Mouse (Mus musculus): ENCODE results near the gene Zfp260. TPM values are rescaled to one million over a fixed set of nuclear protein-coding genes. Genes with fewer than 3 reads are reported as not detected.

Gene Zfp260
- polyA plus RNA-seq, 1 experiment from 2014 or later = 79.5 TPM

- H3K4me3 ChIP-seq (ENCODE audit: low read depth, low read length) = no peak overlapping the region
- WGBS = 97% methylated on average over 5 of the region's 5 CpGs
- no peak overlapping the region for H3K9ac ChIP-seq (ENCODE audit: low read depth, low read length)
- peaks cover 12% of the 10 kb centered on the region for H3K36me3 ChIP-seq (ENCODE audit: control insufficient read depth, insufficient read depth, low read length)
- no peak overlapping the region for H3K4me2 ChIP-seq (ENCODE audit: low read length)
- no peak for ATAC-seq
- H3K27ac ChIP-seq (ENCODE audit: low read length) = no peak overlapping the region
- peaks cover 24% of the 10 kb centered on the region for H3K9me3 ChIP-seq (replicated peaks; ENCODE audit: control insufficient read depth, low read length, poor library complexity, severe bottlenecking)
- H3K27me3 ChIP-seq (ENCODE audit: control insufficient read depth, insufficient read depth, low read depth, low read length) = no peaks in the 10 kb centered on the region
- peaks cover 4% of the 10 kb centered on the region; the same call in 1 of the 2 replicates for H3K4me1 ChIP-seq (ENCODE audit: control insufficient read depth, insufficient read depth, low read length)
Measured at GRCm38 (mm10) chr7:30147011-30147410, 52.4 kb downstream of the Zfp260 start.

GRCm38 (mm10) chr7:30154040-30154439 lies 59.5 kb downstream of the Zfp260 start:
- peaks cover 53% of the 10 kb centered on the region for H3K36me3 ChIP-seq (ENCODE audit: control insufficient read depth, insufficient read depth, low read length)
- no peak overlapping the region for H3K4me3 ChIP-seq (ENCODE audit: low read depth, low read length)
- H3K9me3 ChIP-seq (replicated peaks; ENCODE audit: control insufficient read depth, low read length, poor library complexity, severe bottlenecking) = peaks cover 48% of the 10 kb centered on the region
- H3K27ac ChIP-seq (ENCODE audit: low read length) = no peak overlapping the region
- WGBS = 97% methylated on average over 1 of the region's 1 CpGs
- no peak overlapping the region for H3K9ac ChIP-seq (ENCODE audit: low read depth, low read length)
- ATAC-seq = no peak
- no peaks in the 10 kb centered on the region for H3K4me1 ChIP-seq (ENCODE audit: control insufficient read depth, insufficient read depth, low read length)
- H3K27me3 ChIP-seq (ENCODE audit: control insufficient read depth, insufficient read depth, low read depth, low read length) = no peaks in the 10 kb centered on the region
- H3K4me2 ChIP-seq (ENCODE audit: low read length) = no peak overlapping the region

GRCm38 (mm10) chr7:30155507-30155906 lies 60.9 kb downstream of the Zfp260 start:
- no peak overlapping the region for H3K9ac ChIP-seq (ENCODE audit: low read depth, low read length)
- H3K36me3 ChIP-seq (ENCODE audit: control insufficient read depth, insufficient read depth, low read length) = peaks cover 61% of the 10 kb centered on the region
- H3K4me1 ChIP-seq (ENCODE audit: control insufficient read depth, insufficient read depth, low read length) = no peaks in the 10 kb centered on the region
- no peak for ATAC-seq
- peaks cover 48% of the 10 kb centered on the region for H3K9me3 ChIP-seq (replicated peaks; ENCODE audit: control insufficient read depth, low read length, poor library complexity, severe bottlenecking)
- H3K4me2 ChIP-seq (ENCODE audit: low read length) = no peak overlapping the region
- H3K4me3 ChIP-seq (ENCODE audit: low read depth, low read length) = no peak overlapping the region
- no peak overlapping the region for H3K27ac ChIP-seq (ENCODE audit: low read length)
- H3K27me3 ChIP-seq (ENCODE audit: control insufficient read depth, insufficient read depth, low read depth, low read length) = no peaks in the 10 kb centered on the region
- 95% methylated on average over 3 of the region's 3 CpGs for WGBS

Small RNA genes within 50 kb of the gene (microRNA-seq; reads per million reads assigned to microRNA genes)
- not detected for gene Gm23368

Other genes with a start within 250 kb of the Zfp260 start
- gene Zfp940, start 241.1 kb upstream of the Zfp260 start, polyA plus RNA-seq (2015; fragmentation: Nextera tagmentation; extraction: Ambion mirVana) = 17.4 and 17.9 TPM in 2 replicates
- gene Zfp420, start 234.8 kb upstream of the Zfp260 start, polyA plus RNA-seq (2015; fragmentation: Nextera tagmentation; extraction: Ambion mirVana) = 23.7 and 26.7 TPM in 2 replicates
- 14.0 and 14.7 TPM in 2 replicates for gene Zfp27, start 188.2 kb upstream of the Zfp260 start, polyA plus RNA-seq (2015; fragmentation: Nextera tagmentation; extraction: Ambion mirVana)
- 7.4 and 7.7 TPM in 2 replicates for gene Zfp383, start 186.6 kb upstream of the Zfp260 start, polyA plus RNA-seq (2015; fragmentation: Nextera tagmentation; extraction: Ambion mirVana)
- 24.4 and 26.7 TPM in 2 replicates for gene Zfp74, start 140.7 kb upstream of the Zfp260 start, polyA plus RNA-seq (2015; fragmentation: Nextera tagmentation; extraction: Ambion mirVana)
- gene Zfp568, start 110.8 kb upstream of the Zfp260 start, polyA plus RNA-seq (2015; fragmentation: Nextera tagmentation; extraction: Ambion mirVana) = 3.4 and 4.3 TPM in 2 replicates
- 13.4 and 13.7 TPM in 2 replicates for gene Zfp14, start 43.4 kb upstream of the Zfp260 start, polyA plus RNA-seq (2015; fragmentation: Nextera tagmentation; extraction: Ambion mirVana)
- gene Zfp82, start 21.9 kb upstream of the Zfp260 start, polyA plus RNA-seq (2015; fragmentation: Nextera tagmentation; extraction: Ambion mirVana) = 10.2 and 13.4 TPM in 2 replicates
- gene Gm26920, start 4.4 kb upstream of the Zfp260 start, polyA plus RNA-seq (2015; fragmentation: Nextera tagmentation; extraction: Ambion mirVana) = 2.0 and 3.2 TPM in 2 replicates
- 18.1 and 18.7 TPM in 2 replicates for gene Zfp566, start 4.2 kb upstream of the Zfp260 start, polyA plus RNA-seq (2015; fragmentation: Nextera tagmentation; extraction: Ambion mirVana)
- gene Zfp382, start 27.2 kb downstream of the Zfp260 start, polyA plus RNA-seq (2015; fragmentation: Nextera tagmentation; extraction: Ambion mirVana) = 24.5 and 26.6 TPM in 2 replicates
- 10.8 and 13.4 TPM in 2 replicates for gene Zfp146, start 75.0 kb downstream of the Zfp260 start, polyA plus RNA-seq (2015; fragmentation: Nextera tagmentation; extraction: Ambion mirVana)
- gene Cox7a1, start 89.4 kb downstream of the Zfp260 start, polyA plus RNA-seq (2015; fragmentation: Nextera tagmentation; extraction: Ambion mirVana) = 5.9 and 8.5 TPM in 2 replicates
- 64.8 and 65.3 TPM in 2 replicates for gene Capns1, start 104.0 kb downstream of the Zfp260 start, polyA plus RNA-seq (2015; fragmentation: Nextera tagmentation; extraction: Ambion mirVana)
- 158 and 166 TPM in 2 replicates for gene Polr2i, start 137.2 kb downstream of the Zfp260 start, polyA plus RNA-seq (2015; fragmentation: Nextera tagmentation; extraction: Ambion mirVana)
- 436 and 442 TPM in 2 replicates for gene Tbcb, start 137.5 kb downstream of the Zfp260 start, polyA plus RNA-seq (2015; fragmentation: Nextera tagmentation; extraction: Ambion mirVana)
- gene Ovol3, start 140.9 kb downstream of the Zfp260 start, polyA plus RNA-seq (2015; fragmentation: Nextera tagmentation; extraction: Ambion mirVana) = not detected in 2 replicates
- 0.51 and 1.3 TPM in 2 replicates for gene Thap8, start 185.3 kb downstream of the Zfp260 start, polyA plus RNA-seq (2015; fragmentation: Nextera tagmentation; extraction: Ambion mirVana)
- gene Wdr62, start 185.6 kb downstream of the Zfp260 start, polyA plus RNA-seq (2015; fragmentation: Nextera tagmentation; extraction: Ambion mirVana) = 3.8 and 4.0 TPM in 2 replicates
- 100 and 124 TPM in 2 replicates for gene Clip3, start 197.0 kb downstream of the Zfp260 start, polyA plus RNA-seq (2015; fragmentation: Nextera tagmentation; extraction: Ambion mirVana)
- 120 and 127 TPM in 2 replicates for gene Alkbh6, start 213.9 kb downstream of the Zfp260 start, polyA plus RNA-seq (2015; fragmentation: Nextera tagmentation; extraction: Ambion mirVana)
- gene Syne4, start 220.0 kb downstream of the Zfp260 start, polyA plus RNA-seq (2015; fragmentation: Nextera tagmentation; extraction: Ambion mirVana) = 13.4 and 16.0 TPM in 2 replicates
- gene E130208F15Rik, start 227.0 kb downstream of the Zfp260 start, polyA plus RNA-seq (2015; fragmentation: Nextera tagmentation; extraction: Ambion mirVana) = not detected in 2 replicates
- 15.2 and 16.9 TPM in 2 replicates for gene Sdhaf1, start 229.1 kb downstream of the Zfp260 start, polyA plus RNA-seq (2015; fragmentation: Nextera tagmentation; extraction: Ambion mirVana)